Mouse (Mus musculus) intestine, postnatal 0 days (tissue): ENCODE data around the gene Ccdc63. TPM values are rescaled to one million over a fixed set of nuclear protein-coding genes. Genes with fewer than 3 reads are reported as not detected.

Experiments used
- ATAC-seq: fragments of 200-750 bp; cut with Nextera tagmentation; 2 replicates; pipeline ENCODE4 v1.8.0; 2017; ENCODE audit warnings: mild to moderate bottlenecking, moderate TSS enrichment, moderate library complexity
- H3K27ac ChIP-seq: fragments of 300-500 bp; sonication (generic); 2 replicates; pipeline ENCODE4 v1.5.1; 2014; ENCODE audit warnings: mild to moderate bottlenecking, low read depth, low read length, moderate library complexity
- H3K27me3 ChIP-seq: fragments of 300-500 bp; sonication (generic); replicated peaks from 2 replicates; pipeline ENCODE4 v1.6.1; 2014; ENCODE audit warnings: low read length, mixed read lengths; ENCODE audit not compliant: control insufficient read depth, insufficient read depth
- H3K36me3 ChIP-seq: fragments of 300-500 bp; sonication (generic); 2 replicates; pipeline ENCODE4 v1.6.1; 2014; ENCODE audit warnings: mild to moderate bottlenecking, moderate library complexity; ENCODE audit not compliant: control insufficient read depth, insufficient read depth
- H3K4me1 ChIP-seq: fragments of 300-500 bp; sonication (generic); replicated peaks from 2 replicates; pipeline ENCODE4 v1.6.1; 2014; ENCODE audit warnings: antibody characterized with exemption, low read length, mixed read lengths; ENCODE audit not compliant: control insufficient read depth, insufficient read depth
- H3K4me2 ChIP-seq: fragments of 300-500 bp; sonication (generic); replicated peaks from 2 replicates; pipeline ENCODE4 v1.6.1; 2014; ENCODE audit warnings: low read depth, mild to moderate bottlenecking, moderate library complexity
- H3K4me3 ChIP-seq: fragments of 300-500 bp; sonication (generic); 2 replicates; pipeline ENCODE4 v1.5.1; 2014; ENCODE audit warnings: low read depth, low read length
- H3K9ac ChIP-seq: fragments of 300-500 bp; sonication (generic); 2 replicates; pipeline ENCODE4 v1.6.1; 2014; ENCODE audit warnings: mild to moderate bottlenecking, low read depth, low read length
- H3K9me3 ChIP-seq: fragments of 300-500 bp; sonication (generic); 2 replicates; pipeline ENCODE4 v1.6.1; 2016; ENCODE audit warnings: mixed run types; ENCODE audit not compliant: control insufficient read depth
- CTCF ChIP-seq: sonication (generic); IDR thresholded peaks from 2 replicates; pipeline ENCODE4 v1.5.1; 2016; ENCODE audit warnings: low read depth, mild to moderate bottlenecking, control low read depth, antibody characterized with exemption, moderate library complexity
- WGBS: fragments of 180-500 bp; shearing (Covaris S2); extraction: QIAGEN DNeasy Blood & Tissue Kit; methylation state at CpG from one replicate; pipeline ENCODE4 v1.1.7; 2014; 5-methylcytosine and 5-hydroxymethylcytosine counted together
- polyA plus RNA-seq: library from polyadenylated mRNA; unstranded; fragments of >200 nt; fragmentation: Nextera tagmentation; extraction: Ambion mirVana; gene quantifications from 2 replicates; pipeline ENCODE4 v1.2.1, GENCODE M21; 2015

The Ccdc63 gene
- polyA plus RNA-seq, 1 experiment from 2014 or later = not detected

- Histone ChIP-seq H3K9me3 (0 out of 2 replicates have a peak, but pooled peaks cover under 1% of the 10 kb centered on the region), H3K9ac (no peak overlapping the region), H3K27me3 (no peaks in the 10 kb centered on the region), H3K4me3 (no peak overlapping the region), H3K36me3 (no peaks in the 10 kb centered on the region), H3K4me1 (no peaks in the 10 kb centered on the region), H3K4me2 (0 out of 2 replicates have a peak overlapping the region, but pooled peaks have one; percentile 21), H3K27ac (no peak overlapping the region)
- ATAC-seq = no peak
- 18% methylated on average over 12 of the region's 12 CpGs for WGBS
- no peak for TF ChIP-seq CTCF
Measured at GRCm38 (mm10) chr5:122062479-122062878, 78.1 kb downstream of the Ccdc63 start.

GRCm38 (mm10) chr5:122060767-122061333, 79.8 kb downstream of the Ccdc63 start:
- 38% methylated on average over 9 of the region's 12 CpGs for WGBS

GRCm38 (mm10) chr5:122059060-122060017, 81.3 kb downstream of the Ccdc63 start:
- Histone ChIP-seq H3K4me1 (no peaks in the 10 kb centered on the region), H3K4me2 (peak overlapping the region; percentile 68), H3K9ac (peak overlapping the region; percentile 18; the same call in 1 of the 2 replicates), H3K27me3 (no peaks in the 10 kb centered on the region), H3K9me3 (0 out of 2 replicates have a peak, but pooled peaks cover 4% of the 10 kb centered on the region), H3K4me3 (peak overlapping the region; percentile 13), H3K27ac (no peak overlapping the region), H3K36me3 (no peaks in the 10 kb centered on the region)
- WGBS = 26% methylated on average over 39 of the region's 39 CpGs
- no peak for ATAC-seq
- TF ChIP-seq CTCF = peak; percentile 87

More at GRCm38 (mm10) chr5:122060767-122061333, 79.8 kb downstream of the Ccdc63 start:
- no peak overlapping the region for H3K4me3 ChIP-seq
- H3K9ac ChIP-seq = no peak overlapping the region
- no peak overlapping the region for H3K27ac ChIP-seq
- no peak for TF ChIP-seq CTCF
- no peaks in the 10 kb centered on the region for H3K36me3 ChIP-seq
- H3K9me3 ChIP-seq = 0 out of 2 replicates have a peak, but pooled peaks cover 4% of the 10 kb centered on the region
- H3K27me3 ChIP-seq = no peaks in the 10 kb centered on the region
- no peaks in the 10 kb centered on the region for H3K4me1 ChIP-seq
- H3K4me2 ChIP-seq = no peak overlapping the region
- no peak for ATAC-seq

Other genes starting within 250 kb of the Ccdc63 start
- gene Cux2, start 90.7 kb downstream of the Ccdc63 start, polyA plus RNA-seq = 1.5 and 1.9 TPM in 2 replicates
- not detected in 2 replicates for gene Myl2, start 39.9 kb downstream of the Ccdc63 start, polyA plus RNA-seq
- gene Ppp1cc, start 17.5 kb upstream of the Ccdc63 start, polyA plus RNA-seq = 138 and 144 TPM in 2 replicates
- gene Hvcn1, start 66.0 kb upstream of the Ccdc63 start, polyA plus RNA-seq = 3.6 TPM in 2 replicates
- gene Tctn1, start 123.6 kb upstream of the Ccdc63 start, polyA plus RNA-seq = 1.6 and 1.9 TPM in 2 replicates
- 13.0 and 13.6 TPM in 2 replicates for gene Pptc7, start 143.5 kb upstream of the Ccdc63 start, polyA plus RNA-seq
- gene Rad9b, start 213.4 kb upstream of the Ccdc63 start, polyA plus RNA-seq = 4.6 and 4.9 TPM in 2 replicates
- 333 and 338 TPM in 2 replicates for gene Vps29, start 213.5 kb upstream of the Ccdc63 start, polyA plus RNA-seq
- 34.1 and 37.3 TPM in 2 replicates for gene Gpn3, start 231.1 kb upstream of the Ccdc63 start, polyA plus RNA-seq
- gene Fam216a, start 231.5 kb upstream of the Ccdc63 start, polyA plus RNA-seq = 15.1 and 15.9 TPM in 2 replicates